Mouse (Mus musculus): ENCODE measurements around the gene Pkp4. TPM values are rescaled to one million over a fixed set of nuclear protein-coding genes. Genes with fewer than 3 reads are reported as not detected.

The Pkp4 gene
- total and polyA plus RNA-seq, 2 experiments from 2014 or later = 20.1 to 97.6 TPM

GRCm38 (mm10) chr2:59342591-59343210 lies 182.1 kb downstream of the Pkp4 start:
- Histone ChIP-seq H3K4me3 (ENCODE audit: low read depth, low read length) (no peak overlapping the region), H3K27ac (ENCODE audit: low read depth, low read length) (no peak overlapping the region), H3K36me3 (ENCODE audit: insufficient read depth) (peaks cover 41% of the 10 kb centered on the region), H3K4me1 (ENCODE audit: insufficient read depth) (no peaks in the 10 kb centered on the region), H3K27me3 (ENCODE audit: insufficient read depth, low read length) (no peaks in the 10 kb centered on the region), H3K9me3 (ENCODE audit: low read length) (no peaks in the 10 kb centered on the region), H3K9ac (no peak overlapping the region), H3K4me2 (ENCODE audit: low read depth) (no peak overlapping the region)
- no peak for TF ChIP-seq CTCF (IDR thresholded peaks at IDR 0.05; ENCODE audit: low read depth)
- ATAC-seq = no peak
- no peak for DNase-seq
- 91% methylated on average over 6 of the region's 6 CpGs for WGBS

DNA sequence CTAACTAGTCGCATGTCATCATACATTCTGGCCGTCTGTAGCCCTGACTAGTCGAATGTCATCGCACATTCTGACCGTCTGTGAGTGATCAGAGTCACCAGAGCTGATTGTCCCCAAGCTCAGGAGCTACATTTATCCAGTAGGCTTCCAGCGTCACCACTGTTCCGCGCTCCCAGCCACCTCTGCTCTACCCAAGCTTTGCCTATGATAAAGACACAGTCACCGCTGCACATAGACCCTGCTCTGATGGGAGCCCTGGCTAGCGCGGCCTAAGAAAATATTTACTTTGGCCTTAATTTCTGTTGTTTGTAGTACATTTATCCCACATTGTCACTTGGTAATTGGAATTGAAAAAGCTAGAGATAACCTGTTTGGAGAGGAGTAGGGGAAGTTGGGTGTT lies 183.2 kb downstream of the Pkp4 start:
- no peak for TF ChIP-seq CTCF (IDR thresholded peaks at IDR 0.05; ENCODE audit: low read depth)
- 94% methylated on average over 11 of the region's 11 CpGs for WGBS
- H3K9me3 ChIP-seq (ENCODE audit: low read length) = no peaks in the 10 kb centered on the region
- H3K4me1 ChIP-seq (ENCODE audit: insufficient read depth) = no peaks in the 10 kb centered on the region
- H3K9ac ChIP-seq = no peak overlapping the region
- DNase-seq (no peak), ATAC-seq (no peak)
- H3K4me2 ChIP-seq (ENCODE audit: low read depth) = no peak overlapping the region
- H3K27me3 ChIP-seq (ENCODE audit: insufficient read depth, low read length) = no peaks in the 10 kb centered on the region
- no peak overlapping the region for H3K27ac ChIP-seq (ENCODE audit: low read depth, low read length)
- H3K4me3 ChIP-seq (ENCODE audit: low read depth, low read length) = no peak overlapping the region
- peaks cover 42% of the 10 kb centered on the region for H3K36me3 ChIP-seq (ENCODE audit: insufficient read depth)

DNA sequence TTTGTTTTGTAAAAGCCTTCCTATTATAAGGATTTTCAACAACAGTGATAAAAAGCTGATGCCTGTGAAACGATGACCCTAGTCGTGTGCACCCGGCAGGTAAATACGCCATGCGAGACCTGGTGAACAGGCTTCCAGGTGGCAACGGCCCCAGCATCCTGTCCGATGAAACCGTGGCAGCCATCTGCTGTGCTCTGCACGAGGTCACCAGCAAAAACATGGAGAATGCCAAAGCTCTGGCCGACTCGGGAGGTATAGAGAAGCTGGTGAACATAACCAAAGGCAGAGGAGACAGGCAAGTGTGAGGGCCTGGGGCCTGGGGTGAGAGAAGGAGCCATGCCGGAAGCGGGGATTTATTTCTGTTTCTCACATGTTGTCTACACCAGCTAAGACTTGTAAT lies 184.0 kb downstream of the Pkp4 start:
- no peak for TF ChIP-seq CTCF (IDR thresholded peaks at IDR 0.05; ENCODE audit: low read depth)
- no peak overlapping the region for H3K27ac ChIP-seq (ENCODE audit: low read depth, low read length)
- no peak overlapping the region for H3K4me2 ChIP-seq (ENCODE audit: low read depth)
- DNase-seq = no peak
- ATAC-seq = no peak
- H3K4me1 ChIP-seq (ENCODE audit: insufficient read depth) = no peaks in the 10 kb centered on the region
- no peaks in the 10 kb centered on the region for H3K9me3 ChIP-seq (ENCODE audit: low read length)
- H3K9ac ChIP-seq = no peak overlapping the region
- H3K4me3 ChIP-seq (ENCODE audit: low read depth, low read length) = no peak overlapping the region
- H3K36me3 ChIP-seq (ENCODE audit: insufficient read depth) = peaks cover 40% of the 10 kb centered on the region
- 94% methylated on average over 13 of the region's 13 CpGs for WGBS
- no peaks in the 10 kb centered on the region for H3K27me3 ChIP-seq (ENCODE audit: insufficient read depth, low read length)

DNA sequence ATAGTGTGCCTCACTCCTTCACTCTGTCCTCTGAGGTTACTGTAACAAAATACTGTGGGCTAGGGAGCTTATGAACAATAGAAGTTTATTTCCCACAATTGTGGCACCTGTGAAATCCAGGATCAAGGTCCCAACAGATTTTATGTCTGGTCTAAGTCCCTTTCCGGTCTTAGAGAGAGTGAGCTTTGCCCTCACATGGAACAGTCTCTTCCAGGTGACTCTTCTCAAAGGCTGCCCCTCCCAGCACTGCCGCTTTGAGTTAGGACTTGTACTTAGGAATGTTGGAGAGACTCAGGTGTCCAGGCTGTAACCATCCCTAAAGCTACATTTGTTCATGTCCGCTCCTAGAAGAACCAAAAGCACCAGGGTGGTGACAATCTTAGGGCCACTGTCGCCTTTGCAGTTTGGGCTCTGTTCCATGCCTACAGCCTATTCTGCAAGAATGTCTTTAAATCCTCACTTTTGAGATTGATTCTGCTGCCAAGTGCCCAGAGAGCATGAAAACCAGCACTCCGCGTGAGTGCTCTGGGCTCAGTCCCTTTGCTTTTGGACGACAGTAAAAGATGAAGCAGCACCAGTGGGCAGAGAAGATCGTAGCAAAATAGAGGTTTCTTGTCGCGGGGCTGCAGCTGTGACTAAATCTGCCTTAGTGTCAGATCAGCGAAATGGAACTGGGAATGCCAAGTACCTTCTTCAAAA lies 184.6 kb downstream of the Pkp4 start:
- no peak for DNase-seq
- 85% methylated on average over 11 of the region's 11 CpGs for WGBS
- no peak for ATAC-seq
- Histone ChIP-seq H3K9me3 (ENCODE audit: low read length) (no peaks in the 10 kb centered on the region), H3K4me3 (ENCODE audit: low read depth, low read length) (no peak overlapping the region), H3K27me3 (ENCODE audit: insufficient read depth, low read length) (no peaks in the 10 kb centered on the region), H3K4me2 (ENCODE audit: low read depth) (no peak overlapping the region), H3K9ac (no peak overlapping the region), H3K4me1 (ENCODE audit: insufficient read depth) (no peaks in the 10 kb centered on the region), H3K36me3 (ENCODE audit: insufficient read depth) (peaks cover 42% of the 10 kb centered on the region), H3K27ac (ENCODE audit: low read depth, low read length) (no peak overlapping the region)
- TF ChIP-seq CTCF (IDR thresholded peaks at IDR 0.05; ENCODE audit: low read depth) = no peak

DNA sequence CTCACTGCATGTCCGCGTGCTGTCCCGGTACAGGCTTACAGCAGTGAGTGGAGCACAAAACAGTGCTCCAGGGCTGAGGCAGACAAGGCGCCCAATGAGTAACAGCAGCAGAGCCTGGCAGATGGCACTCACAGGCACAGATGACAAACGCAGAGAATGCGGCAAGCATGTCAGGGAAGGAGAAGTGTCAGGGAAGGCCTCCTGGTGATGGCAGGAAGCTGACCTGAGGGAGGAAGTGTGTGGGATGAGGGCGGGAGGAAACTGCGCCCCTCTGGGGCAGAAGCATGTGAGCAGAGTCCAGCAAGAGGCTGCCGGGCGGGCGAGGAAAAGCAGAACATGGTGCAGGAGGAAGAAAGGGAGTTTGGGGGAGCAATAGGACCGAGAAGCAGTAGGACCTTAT lies 185.8 kb downstream of the Pkp4 start:
- Histone ChIP-seq H3K36me3 (ENCODE audit: insufficient read depth) (peaks cover 39% of the 10 kb centered on the region), H3K27me3 (ENCODE audit: insufficient read depth, low read length) (no peaks in the 10 kb centered on the region), H3K9ac (no peak overlapping the region), H3K4me2 (ENCODE audit: low read depth) (no peak overlapping the region), H3K27ac (ENCODE audit: low read depth, low read length) (no peak overlapping the region), H3K4me3 (ENCODE audit: low read depth, low read length) (no peak overlapping the region), H3K9me3 (ENCODE audit: low read length) (no peaks in the 10 kb centered on the region), H3K4me1 (ENCODE audit: insufficient read depth) (no peaks in the 10 kb centered on the region)
- 76% methylated on average over 12 of the region's 12 CpGs for WGBS
- ATAC-seq = peak; percentile 61
- no peak for TF ChIP-seq CTCF (IDR thresholded peaks at IDR 0.05; ENCODE audit: low read depth)
- DNase-seq = peak; percentile 22

DNA sequence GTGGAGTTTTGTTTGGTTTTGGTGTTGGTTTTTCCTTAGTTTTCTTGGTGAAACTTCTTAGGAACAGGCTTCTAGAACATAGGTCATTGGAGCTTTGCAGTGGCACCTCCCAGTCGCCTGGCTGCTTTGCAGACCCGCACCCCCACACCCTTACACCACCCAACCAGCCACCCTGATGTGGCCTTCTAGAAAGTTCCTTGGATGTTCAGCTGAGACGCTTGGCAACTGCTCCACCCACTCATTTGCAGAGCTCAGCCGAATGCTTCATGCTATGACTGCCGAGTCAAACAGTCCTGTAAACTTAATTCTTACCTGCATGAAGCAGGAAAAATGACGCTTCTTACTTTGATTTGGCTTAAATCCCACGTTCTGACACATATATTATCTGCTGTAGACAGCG lies 187.9 kb downstream of the Pkp4 start:
- H3K27ac ChIP-seq (ENCODE audit: low read depth, low read length) = no peak overlapping the region
- no peak for TF ChIP-seq CTCF (IDR thresholded peaks at IDR 0.05; ENCODE audit: low read depth)
- 78% methylated on average over 8 of the region's 8 CpGs for WGBS
- H3K27me3 ChIP-seq (ENCODE audit: insufficient read depth, low read length) = no peaks in the 10 kb centered on the region
- DNase-seq = no peak
- no peak for ATAC-seq
- no peak overlapping the region for H3K4me3 ChIP-seq (ENCODE audit: low read depth, low read length)
- H3K9me3 ChIP-seq (ENCODE audit: low read length) = no peaks in the 10 kb centered on the region
- no peaks in the 10 kb centered on the region for H3K4me1 ChIP-seq (ENCODE audit: insufficient read depth)
- H3K36me3 ChIP-seq (ENCODE audit: insufficient read depth) = peaks cover 22% of the 10 kb centered on the region; the same call in 1 of the 2 replicates
- H3K9ac ChIP-seq = no peak overlapping the region
- H3K4me2 ChIP-seq (ENCODE audit: low read depth) = no peak overlapping the region

GRCm38 (mm10) chr2:59350094-59350493 lies 189.4 kb downstream of the Pkp4 start:
- H3K4me2 ChIP-seq (ENCODE audit: low read depth) = no peak overlapping the region
- H3K9ac ChIP-seq = no peak overlapping the region
- ATAC-seq (no peak), DNase-seq (no peak)
- no peak for TF ChIP-seq CTCF (IDR thresholded peaks at IDR 0.05; ENCODE audit: low read depth)
- no peaks in the 10 kb centered on the region for H3K9me3 ChIP-seq (ENCODE audit: low read length)
- no peak overlapping the region for H3K4me3 ChIP-seq (ENCODE audit: low read depth, low read length)
- H3K27ac ChIP-seq (ENCODE audit: low read depth, low read length) = no peak overlapping the region
- 68% methylated on average over 3 of the region's 3 CpGs for WGBS
- H3K4me1 ChIP-seq (ENCODE audit: insufficient read depth) = no peaks in the 10 kb centered on the region
- no peaks in the 10 kb centered on the region for H3K27me3 ChIP-seq (ENCODE audit: insufficient read depth, low read length)
- H3K36me3 ChIP-seq (ENCODE audit: insufficient read depth) = peaks cover 16% of the 10 kb centered on the region; the same call in 1 of the 2 replicates
